Mouse (Mus musculus): ENCODE results near the gene Zfp60.

DNA sequence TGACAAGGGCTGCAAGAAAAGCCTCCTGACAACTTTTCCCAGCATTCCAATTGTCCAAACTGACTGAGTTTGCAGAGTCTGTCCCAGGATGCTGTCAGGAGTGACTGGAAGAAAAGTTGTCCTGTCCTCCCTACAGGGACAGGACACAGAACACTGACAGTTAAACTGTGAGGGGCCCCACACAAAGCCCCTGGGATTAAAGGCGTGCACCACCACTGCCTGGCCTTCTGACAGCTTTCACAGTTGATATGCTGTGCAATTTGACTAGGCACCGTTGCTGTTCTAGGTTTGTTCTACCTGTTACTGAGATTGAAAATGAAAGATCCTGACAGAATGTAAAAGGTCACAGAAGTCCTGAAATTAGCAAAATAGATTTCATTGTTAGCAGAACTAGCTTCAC, 3.7 kb upstream of the Zfp60 start:
- no peak for TF ChIP-seq CTCF (IDR thresholded peaks at IDR 0.05; ENCODE audit: low read depth, low read length)
- TF ChIP-seq POLR2A (IDR thresholded peaks at IDR 0.05; ENCODE audit: extremely low read depth, insufficient read depth, low read length): no peak

All from liver, adult 2 months (tissue).